Mouse (Mus musculus): ENCODE measurements at regions not wholly inside any gene's neighbourhood (a gene's known extent, or its start where the extent isn't known, plus 50 kb on each side); places are given as distances from the start of the nearest gene placed in this dataset.

DNA sequence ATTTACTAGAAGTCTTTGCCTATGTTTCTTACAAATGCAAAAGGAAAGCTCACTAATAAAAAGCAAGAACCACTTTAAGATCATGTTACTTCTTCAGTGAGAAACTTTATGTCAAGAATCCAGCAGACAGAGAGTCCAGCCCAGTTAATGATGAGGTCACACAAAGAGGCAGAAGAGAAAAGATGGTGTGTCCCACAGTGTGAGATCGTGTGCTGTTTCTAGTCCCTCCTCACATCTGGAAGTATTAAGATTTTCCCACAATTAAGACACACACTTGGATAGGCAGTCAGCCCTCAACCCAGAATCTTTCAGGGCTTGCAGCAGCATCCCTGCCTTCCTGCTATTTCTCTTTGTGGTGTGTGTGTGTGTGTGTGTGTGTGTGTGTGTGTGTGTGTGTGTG, 118.7 kb upstream of the Spin1 start:
- TF ChIP-seq CTCF (conservative IDR thresholded peaks at IDR 0.05; ENCODE audit: insufficient read depth, insufficient read length, low read depth, low read length) (no peak), POLR2A (IDR thresholded peaks at IDR 0.05; ENCODE audit: low read depth, low read length) (no peak)

All from kidney, adult 2 months (tissue).